Mouse (Mus musculus) B cell, adult 62 days (primary cell): ENCODE results near the gene Zfp691. TPM values are rescaled to one million over a fixed set of nuclear protein-coding genes. Genes with fewer than 3 reads are reported as not detected.

Source experiments
- total RNA-seq: library from RNA; stranded (reverse); gene quantifications from 4 replicates; pipeline ENCODE4 v1.2.4, GENCODE M21; 2023

Zfp691 gene
- 7.9 to 14.6 TPM (median 11.3 TPM) in 4 replicates for total RNA-seq

DNA sequence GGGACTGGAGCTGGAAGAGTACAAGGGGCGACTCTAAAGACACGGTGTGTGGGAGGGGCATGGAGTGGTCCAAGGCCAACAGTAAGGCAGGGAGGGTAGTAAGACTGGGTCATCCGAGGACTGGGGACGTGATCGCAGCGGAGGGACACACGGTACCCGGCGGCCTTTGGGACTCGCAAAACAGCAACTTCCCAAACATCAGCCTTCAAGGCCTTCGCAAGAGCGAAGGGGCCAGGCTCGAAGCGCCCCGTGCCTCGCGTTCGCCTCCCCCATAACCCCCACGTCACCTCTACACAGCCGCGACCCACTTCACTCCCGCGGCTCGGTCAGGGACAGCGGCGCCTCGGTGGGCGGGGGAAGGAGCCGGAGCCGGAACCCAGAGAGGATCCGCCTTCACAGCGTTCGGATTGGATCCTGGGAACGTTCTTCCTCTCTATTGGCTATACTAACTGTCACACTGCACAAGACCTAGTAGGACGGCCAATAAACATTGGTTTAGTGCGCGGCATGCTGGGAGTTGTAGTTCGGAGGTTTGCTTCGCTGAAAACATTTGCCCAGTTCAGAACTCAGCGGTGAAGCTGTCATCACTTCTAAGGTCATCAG lies at the start of gene Zfp691:
TSS of gene Zfp691 (minus strand) at position 345 of the 603 bp plus-strand sequence.

DNA sequence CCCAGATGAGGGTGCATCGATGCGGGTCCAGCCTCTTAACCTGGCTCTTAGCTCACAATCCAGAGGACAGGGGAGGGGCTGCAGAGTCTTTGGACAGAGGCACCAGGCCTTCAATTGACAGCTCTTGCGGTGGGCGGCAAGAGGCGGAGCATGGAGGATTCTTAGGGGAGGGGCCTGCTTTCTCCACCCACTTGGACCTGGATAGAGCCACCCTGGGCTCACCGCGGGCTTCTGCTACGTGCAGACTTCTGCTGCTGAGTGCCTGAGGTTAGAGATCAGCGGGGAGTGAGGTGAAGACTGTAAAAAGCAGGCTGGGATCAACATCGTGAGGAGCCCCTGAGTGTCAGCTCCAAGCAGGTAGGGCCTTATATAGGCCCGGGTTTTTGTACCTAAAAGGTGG lies 44.2 kb upstream of the Zfp691 start, which contains the start of gene Tmem269:
TSS of gene Tmem269 (minus strand) at position 49 of the 400 bp plus-strand sequence.

DNA sequence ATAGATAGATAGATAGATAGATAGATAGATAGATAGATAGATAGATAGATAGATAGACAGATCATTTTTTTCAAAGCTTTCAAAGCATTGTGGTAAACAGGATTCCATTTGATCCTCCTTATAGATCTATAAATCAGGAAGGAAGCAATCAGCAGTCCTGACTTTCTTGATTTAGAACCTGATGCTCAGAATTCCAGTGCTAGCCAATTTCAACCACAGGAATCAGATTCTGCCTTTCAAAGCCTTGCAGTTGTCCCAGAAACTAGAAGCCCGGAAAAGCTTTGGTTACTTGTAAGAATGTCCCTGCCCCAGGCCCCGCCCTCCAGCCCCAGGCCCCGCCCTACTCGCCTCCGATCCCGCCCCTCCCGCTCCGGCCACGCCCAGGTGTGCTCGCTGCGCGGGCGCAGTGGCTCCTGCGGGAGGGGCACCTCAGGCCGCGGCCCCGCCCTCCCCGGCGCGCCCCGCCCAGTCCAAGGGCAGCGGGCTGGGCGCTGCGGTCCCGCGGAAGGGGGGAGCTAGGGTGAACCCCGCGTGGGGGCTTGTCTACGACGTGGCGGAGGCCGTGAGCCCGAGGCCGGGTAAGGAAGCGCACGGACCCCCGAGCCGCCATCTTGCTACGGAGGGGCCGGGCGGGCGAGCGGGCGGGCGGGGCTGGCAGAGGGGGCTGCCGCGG lies 21.1 kb upstream of the Zfp691 start, which contains the start of gene Svbp:
TSS of gene Svbp (plus strand) at position 398 of the 673 bp plus-strand sequence.

DNA sequence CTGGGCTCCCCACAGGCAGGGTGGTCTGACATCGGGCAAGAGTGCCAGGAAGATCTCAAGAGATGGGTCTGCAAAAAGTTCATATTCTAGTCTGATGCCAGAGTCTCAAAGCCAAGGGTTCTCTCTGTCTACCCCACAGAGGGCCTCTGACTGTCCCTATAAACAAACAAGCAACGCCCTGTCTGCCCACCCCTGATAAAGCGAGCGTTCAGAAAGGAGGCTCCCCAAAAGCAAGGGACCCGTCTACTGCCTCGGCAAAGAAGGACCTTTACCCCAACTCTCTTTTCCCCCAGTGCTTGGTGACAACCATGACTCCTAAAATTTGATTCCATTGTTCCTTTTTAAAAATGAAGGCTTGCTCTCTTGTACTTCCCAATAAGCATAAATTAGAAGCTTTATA lies 15.9 kb upstream of the Zfp691 start, which contains the start of gene Ermap:
TSS of gene Ermap (minus strand) at position 148 of the 400 bp plus-strand sequence.

Other genes starting within 250 kb of the Zfp691 start
- not detected in 4 replicates for gene Olfr1328, start 235.6 kb downstream of the Zfp691 start, total RNA-seq
- gene Lao1, start 212.6 kb downstream of the Zfp691 start, total RNA-seq, result not detected in 4 replicates
- gene Slc2a1, start 65.5 kb downstream of the Zfp691 start, total RNA-seq, result 49.4 to 60.1 TPM (median 57.4 TPM) in 4 replicates
- gene Ermap, start 15.8 kb upstream of the Zfp691 start, total RNA-seq, result 0.60 to 1.4 TPM (median 0.97 TPM) in 4 replicates
- 22.8 to 30.0 TPM (median 25.6 TPM) in 4 replicates for gene Svbp, start 21.1 kb upstream of the Zfp691 start, total RNA-seq
- 0.55 TPM in 1 of 4 replicates, not detected in the others for gene Tmem269, start 44.0 kb upstream of the Zfp691 start, total RNA-seq
- 8.2 to 13.6 TPM (median 9.5 TPM) in 4 replicates for gene AU022252, start 58.5 kb upstream of the Zfp691 start, total RNA-seq
- gene P3h1, start 58.7 kb upstream of the Zfp691 start, total RNA-seq, result 4.1 to 6.2 TPM (median 4.7 TPM) in 4 replicates
- gene Cldn19, start 81.2 kb upstream of the Zfp691 start, total RNA-seq, result not detected in 4 replicates
- gene Ybx1, start 120.4 kb upstream of the Zfp691 start, total RNA-seq, result 403 to 424 TPM (median 406 TPM) in 4 replicates
- gene Ppih, start 146.4 kb upstream of the Zfp691 start, total RNA-seq, result 20.1 to 29.3 TPM (median 26.3 TPM) in 4 replicates
- gene Ccdc30, start 241.3 kb upstream of the Zfp691 start, total RNA-seq, result 0.69 to 1.1 TPM in 2 of 4 replicates, not detected in the others
- 8.4 to 11.3 TPM (median 10.5 TPM) in 4 replicates for gene Ppcs, start 248.2 kb upstream of the Zfp691 start, total RNA-seq
- gene Zmynd12, start 248.6 kb upstream of the Zfp691 start, total RNA-seq, result 0.77 to 0.88 TPM in 2 of 4 replicates, not detected in the others